Mouse (Mus musculus) c-Kit-positive CD71-negative TER-119-negative erythroid progenitor cells, embryonic 14.5 days (primary cell): ENCODE data around the gene Cdca7l.
A peak's percentile ranks its signal among the peaks of the same experiment; 100 is the strongest.

Experiments used
- DNase-seq: peaks from one replicate; pipeline ENCODE4 v3.0.0-alpha.2; 2013; ENCODE audit warnings: low read depth

Cdca7l gene

DNA sequence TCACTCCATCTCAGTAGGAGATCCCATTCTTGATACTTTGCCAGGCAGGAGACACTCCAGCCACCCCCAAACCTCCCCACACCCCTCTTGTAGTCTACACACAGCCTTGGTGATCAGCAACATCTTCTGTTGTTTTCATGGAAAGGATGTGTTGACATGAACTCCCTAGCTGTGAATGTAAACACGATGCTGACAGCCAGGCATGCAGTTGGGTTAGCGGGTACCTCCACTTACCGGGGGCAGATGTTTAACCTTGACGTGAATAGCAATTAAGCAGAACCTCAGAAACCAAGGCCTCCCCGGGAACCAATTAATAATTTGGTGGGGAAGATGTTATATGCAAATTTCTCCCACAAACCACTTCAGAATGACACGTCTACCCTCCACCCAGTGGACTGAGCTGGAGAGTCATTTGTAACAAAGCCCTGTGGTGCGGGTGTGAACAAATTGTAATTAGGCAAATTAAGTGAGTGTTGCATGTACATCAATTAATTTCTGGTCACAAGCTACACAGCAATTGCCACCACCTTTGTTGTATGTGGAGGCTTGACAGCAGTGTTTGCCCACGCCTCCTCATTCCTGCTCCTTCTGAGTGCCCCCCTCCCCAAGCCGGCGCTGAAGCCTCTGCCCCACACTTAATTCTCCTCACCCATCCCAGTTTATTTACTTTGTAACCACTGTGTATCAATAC is 5.4 kb downstream of the Cdca7l start:
- DNase-seq, result no peak

DNA sequence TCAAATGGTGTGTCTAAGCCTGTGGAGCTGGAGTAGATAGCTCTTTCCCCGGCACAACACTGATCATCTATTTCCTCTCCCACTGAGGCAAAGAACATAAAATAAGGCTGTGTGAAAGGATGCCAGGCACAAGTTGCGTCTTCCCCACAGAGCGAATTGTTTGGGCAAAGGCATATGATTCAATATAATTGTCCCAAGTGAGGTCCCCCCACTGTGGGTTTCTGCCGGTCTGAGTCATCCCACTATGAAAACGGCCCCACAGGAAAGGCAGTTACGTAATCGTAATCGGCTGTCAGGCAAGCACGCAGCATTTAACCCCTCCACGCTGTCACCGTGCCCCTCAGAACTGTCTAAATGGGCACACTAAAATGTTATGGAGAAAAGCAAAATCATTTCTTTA is 6.0 kb downstream of the Cdca7l start:
- DNase-seq, result peak; percentile 50

- peak; percentile 42 for DNase-seq
These were observed 16.2 kb downstream of the Cdca7l start for GRCm38 (mm10) chr12:117820138-117820858.

DNA sequence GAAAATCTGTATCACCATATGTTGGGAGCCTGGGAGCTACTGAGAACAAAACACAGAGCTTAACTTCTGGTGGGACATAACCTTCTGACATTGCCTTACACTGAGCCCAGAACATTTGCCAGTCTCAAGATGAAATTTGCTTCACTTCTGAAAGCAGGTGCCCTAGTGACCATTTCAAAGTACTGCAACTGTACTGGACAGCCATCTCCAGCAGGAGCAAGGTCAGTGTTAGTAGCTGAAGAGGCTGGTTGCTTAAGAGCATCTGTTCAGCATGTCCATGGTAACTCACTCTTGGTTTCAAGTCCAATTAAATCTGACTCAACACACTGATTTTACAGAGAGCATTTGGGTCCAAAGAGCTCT is 16.8 kb downstream of the Cdca7l start:
- DNase-seq, result no peak

DNA sequence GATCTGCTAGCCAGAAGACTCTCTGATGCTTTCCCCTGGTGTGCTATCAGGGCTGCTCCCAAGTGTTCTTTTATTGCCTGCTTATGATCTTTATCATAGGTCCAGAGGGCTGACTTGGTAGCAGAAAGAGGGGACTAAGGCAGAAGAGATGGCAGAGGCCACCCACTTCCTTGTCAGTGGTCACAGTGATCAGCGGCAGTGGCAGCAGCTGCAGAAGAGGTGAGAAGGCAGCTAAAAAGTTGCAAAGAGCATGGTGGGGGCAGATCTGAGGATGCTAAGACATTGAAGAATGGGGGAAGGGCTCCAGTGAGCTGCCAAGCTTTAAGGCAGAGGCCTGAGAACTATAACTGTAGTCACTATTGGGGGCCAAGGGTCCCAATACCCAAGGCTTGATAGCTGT is 17.3 kb downstream of the Cdca7l start:
- no peak for DNase-seq

DNA sequence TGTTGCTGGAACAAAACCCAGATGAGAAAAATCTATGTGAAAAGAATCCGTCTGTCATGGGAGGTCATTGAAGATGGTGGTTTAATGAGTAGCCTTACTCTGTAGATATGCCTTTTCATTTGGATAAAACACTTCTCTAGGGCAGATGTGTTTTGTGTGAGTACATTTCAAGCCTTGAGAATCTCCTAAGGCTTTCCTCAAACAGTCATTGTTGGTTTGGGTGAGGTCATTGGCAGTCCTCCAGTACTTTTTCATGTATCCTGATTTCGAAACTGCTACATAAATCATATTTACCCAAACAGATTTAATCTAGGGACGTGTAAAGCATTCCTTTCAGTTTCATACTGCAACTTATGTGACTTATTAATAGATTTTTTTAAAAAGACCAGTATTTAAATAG is 24.3 kb downstream of the Cdca7l start:
- DNase-seq, result no peak

GRCm38 (mm10) chr12:117831351-117831961 is 27.4 kb downstream of the Cdca7l start:
- DNase-seq, result no peak

- DNase-seq, result no peak
These were observed 28.1 kb downstream of the Cdca7l start for GRCm38 (mm10) chr12:117832190-117832589.

GRCm38 (mm10) chr12:117834652-117835051 is 30.6 kb downstream of the Cdca7l start:
- no peak for DNase-seq

DNA sequence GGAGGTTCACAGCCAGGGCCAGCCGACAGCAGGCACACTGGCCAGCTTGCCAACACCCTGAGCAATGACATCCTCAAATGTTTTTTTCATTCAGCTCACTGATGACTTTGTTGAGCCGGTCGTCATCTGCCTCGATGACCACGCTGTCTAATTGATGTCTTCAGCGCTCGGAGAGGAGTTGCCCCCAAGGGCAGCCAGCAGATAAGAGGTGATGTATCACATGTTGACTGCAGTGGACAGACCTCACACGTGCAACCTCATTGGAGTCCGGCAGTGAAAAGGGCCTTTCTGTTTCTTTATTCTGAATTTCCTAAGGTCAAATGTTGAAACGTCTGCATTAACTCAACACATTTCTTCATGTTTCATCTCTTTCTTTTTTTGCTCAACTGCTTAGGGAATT is 31.3 kb downstream of the Cdca7l start:
- DNase-seq, result no peak

DNA sequence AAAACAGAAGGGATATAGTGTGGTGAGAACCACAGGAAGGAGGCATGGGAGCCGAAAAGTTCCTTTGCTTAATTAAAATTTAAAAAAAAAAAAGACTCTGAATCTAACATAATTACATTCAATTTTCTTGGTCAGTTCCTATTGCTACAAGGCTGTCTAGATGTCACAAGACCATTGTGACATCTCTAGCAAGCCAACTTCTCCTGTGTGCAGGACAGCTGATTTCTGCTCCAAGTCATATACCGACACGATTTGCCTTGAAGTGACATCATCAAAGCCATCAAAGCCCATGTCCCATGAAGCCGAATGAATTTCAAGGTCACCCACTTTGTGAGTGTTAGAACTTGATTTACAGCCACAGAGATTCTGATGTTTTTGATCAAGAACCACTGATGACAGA is 33.3 kb downstream of the Cdca7l start:
- DNase-seq, result no peak

GRCm38 (mm10) chr12:117840705-117841104 is 36.6 kb downstream of the Cdca7l start:
- DNase-seq, result no peak

DNA sequence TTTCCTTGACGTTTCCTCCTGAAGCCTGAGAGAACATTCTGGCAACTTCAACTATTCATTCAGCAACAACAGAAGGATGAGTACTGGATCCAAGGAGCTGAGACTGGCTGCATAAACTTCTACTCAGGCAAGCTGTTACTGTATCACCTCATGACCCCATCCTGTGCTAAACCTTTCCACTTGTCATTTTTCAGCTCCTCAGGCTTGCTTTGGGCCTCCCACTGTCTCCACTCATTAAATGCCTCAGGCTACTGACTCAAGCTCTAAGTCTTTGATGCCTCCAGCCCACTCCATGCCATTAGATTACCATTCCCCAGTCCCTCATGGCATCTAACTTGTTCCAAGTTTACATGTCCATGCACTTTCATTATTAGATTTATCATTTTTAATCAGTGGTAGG is 38.6 kb downstream of the Cdca7l start:
- DNase-seq, result no peak

GRCm38 (mm10) chr12:117843302-117844074 is 39.4 kb downstream of the Cdca7l start:
- DNase-seq, result peak; percentile 53

GRCm38 (mm10) chr12:117844075-117844408 is 40.0 kb downstream of the Cdca7l start:
- no peak for DNase-seq

DNA sequence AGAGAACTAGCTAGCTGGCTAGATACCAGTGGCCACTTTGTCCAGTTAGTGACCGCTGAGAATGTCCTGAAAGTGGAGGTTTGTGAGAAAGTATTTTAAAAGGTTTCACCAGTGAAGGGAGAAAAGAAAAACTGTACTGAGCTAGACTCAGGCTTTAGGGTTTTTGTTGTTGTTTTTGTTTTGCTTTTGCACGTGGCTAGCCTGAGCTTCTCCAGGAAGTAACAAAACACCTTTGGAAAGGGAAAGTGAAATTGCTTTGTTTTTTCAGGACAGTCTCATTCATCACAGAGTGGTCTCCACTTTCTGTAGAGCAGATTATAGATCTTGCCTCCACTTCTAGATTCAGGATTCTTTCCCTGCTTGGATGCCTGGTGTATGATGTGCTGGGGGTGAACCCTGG is 40.8 kb downstream of the Cdca7l start:
- DNase-seq, result no peak

DNA sequence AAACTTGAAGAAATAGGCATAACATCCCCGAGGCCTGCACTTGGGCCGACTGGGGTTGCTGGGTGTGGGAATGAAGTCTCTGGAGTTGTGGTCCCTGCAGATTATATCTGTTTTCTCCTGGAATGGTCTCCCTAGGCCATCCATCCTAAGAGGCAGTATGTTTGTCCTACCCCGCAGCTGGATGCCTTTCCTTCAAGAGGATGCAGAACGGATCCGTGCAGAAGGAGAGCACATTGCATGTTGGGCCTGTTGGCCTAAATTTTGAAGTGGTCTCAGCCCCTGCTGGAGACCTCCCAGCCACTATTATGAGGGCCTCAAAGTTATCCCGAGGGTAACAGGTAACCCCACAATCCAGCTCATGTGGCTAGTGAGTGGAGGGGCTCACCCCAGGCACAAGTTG is 44.5 kb downstream of the Cdca7l start:
- no peak for DNase-seq

DNA sequence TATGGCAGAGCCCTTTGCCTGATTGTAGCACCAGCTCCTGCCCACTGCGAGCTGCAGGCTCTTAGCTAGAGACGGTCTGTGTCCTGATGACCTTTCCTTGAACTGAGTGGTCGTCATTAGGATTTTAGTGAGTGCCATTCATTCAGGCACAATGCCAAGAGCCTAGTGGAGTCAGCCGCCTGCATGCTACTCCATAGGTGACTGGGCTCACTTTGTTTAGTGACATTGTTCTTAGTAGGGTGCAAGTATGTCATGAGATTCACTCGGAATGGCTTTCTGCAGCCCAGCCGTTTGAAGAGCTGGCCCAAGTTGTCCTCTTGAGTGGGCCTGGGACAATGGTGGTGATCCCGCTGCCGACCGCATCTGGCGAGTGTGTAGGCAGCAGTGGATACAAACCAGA is 46.4 kb downstream of the Cdca7l start:
- DNase-seq, result no peak

DNA sequence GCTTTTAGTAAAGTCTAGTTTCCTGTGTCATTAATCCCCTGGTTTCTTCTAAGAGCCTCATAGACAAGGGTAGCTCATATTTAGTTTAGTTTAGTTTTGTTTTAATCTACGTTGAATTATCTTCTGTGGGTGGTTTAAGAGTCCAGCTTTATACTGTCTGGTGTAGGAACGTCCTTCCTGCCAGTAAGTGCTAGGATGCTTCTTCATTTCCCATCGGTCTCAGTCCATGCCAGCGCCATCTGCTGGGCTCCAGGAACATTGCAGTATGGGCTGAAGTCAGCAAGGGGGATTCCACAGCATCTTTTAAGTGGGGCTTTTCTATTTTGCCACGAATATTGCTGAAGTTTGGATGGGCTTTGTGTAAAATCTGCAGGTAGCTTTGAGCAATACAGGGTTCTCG is 49.2 kb downstream of the Cdca7l start:
- peak; percentile 50 for DNase-seq

DNA sequence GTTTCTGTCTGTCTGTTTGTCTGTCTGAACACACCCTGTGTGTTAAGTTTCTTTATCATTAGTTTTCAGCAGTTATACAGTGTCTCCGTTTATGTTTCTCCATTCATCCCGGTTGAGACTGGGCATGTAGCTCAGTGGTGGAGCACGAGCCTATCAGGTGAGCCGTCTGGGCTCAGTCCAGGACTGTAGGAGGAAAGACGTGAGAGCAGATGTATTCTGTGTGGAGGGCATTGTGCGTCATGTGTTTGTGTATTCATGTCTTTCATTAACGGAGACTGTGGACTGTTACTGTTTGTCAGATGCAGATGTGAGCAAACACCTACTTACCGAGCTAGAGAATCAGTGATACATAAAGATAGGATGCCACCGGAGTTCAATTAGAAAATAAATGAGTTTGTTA is 52.9 kb downstream of the Cdca7l start:
- DNase-seq, result no peak

DNA sequence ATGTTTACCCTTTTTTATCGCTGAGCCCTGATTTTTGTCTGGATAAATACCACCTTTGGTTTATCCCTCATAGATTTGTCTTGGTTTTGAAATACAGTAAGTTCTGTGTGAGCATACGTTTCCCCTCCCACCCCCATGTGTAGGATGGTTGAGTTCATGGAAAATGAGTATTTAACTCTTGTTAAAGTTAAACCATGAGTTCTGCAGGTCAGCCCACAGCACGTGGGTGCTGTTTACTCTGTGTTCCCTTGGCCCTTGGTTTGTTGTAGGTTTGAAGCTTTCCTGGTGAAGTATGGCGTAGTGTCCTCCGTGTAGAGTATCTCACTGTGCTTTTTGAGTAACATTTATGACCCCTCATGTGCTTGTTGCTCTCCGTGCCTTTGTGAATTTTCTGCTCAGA is 53.8 kb downstream of the Cdca7l start:
- no peak for DNase-seq

DNA sequence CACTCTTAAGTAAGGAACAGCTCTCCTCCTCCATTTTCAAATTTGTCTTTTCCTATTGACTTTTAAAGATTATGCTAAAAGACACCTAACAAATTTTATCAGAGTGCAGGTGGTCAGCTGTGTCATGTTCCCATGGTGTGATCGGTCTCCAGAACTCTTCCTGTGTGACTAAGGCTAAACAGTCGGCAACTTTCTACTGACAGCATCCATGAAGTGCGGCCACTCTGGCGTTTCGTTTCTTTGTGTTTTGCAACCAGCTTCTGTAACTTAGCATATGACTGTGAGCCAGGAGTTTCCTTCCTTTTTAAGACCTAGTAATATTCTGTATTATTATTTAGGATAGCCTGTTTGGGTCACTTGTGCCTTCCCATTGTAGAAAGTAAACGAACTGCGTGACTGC is 56.8 kb downstream of the Cdca7l start:
- DNase-seq, result no peak

GRCm38 (mm10) chr12:117861249-117861648 is 57.2 kb downstream of the Cdca7l start:
- no peak for DNase-seq
